Mouse (Mus musculus): ENCODE data around the gene Bglap2.
"Not testable (repeated sequence)": the region's sequence is repeated elsewhere in the genome, so short reads cannot be mapped to it uniquely, and the experiment has no call there.

GRCm38 (mm10) chr3:88381389-88382315 is 3.2 kb upstream of the Bglap2 start:
- TF ChIP-seq POLR2A (IDR thresholded peaks at IDR 0.05; ENCODE audit: borderline replicate concordance, control insufficient read depth, low read depth, low read length); CTCF (IDR thresholded peaks at IDR 0.05; ENCODE audit: control insufficient read depth, insufficient read depth, low read length): not testable (repeated sequence)

Data from bone marrow, adult 2 months (tissue).